Mouse (Mus musculus) MEL (cell line): ENCODE measurements around the gene Car4.

Experiments used
- CTCF ChIP-seq, 3 experiments: IDR thresholded peaks in 2 of 3; conservative IDR thresholded peaks in 1 of 3; 2 replicates each; pipeline ENCODE4 v1.5.1; 2011 to 2012; ENCODE audit warnings: low read length in 3 of 3, low read depth in 2 of 3, mild to moderate bottlenecking in 2 of 3, improper control_type of control experiment in 1 of 3, inconsistent platforms in 1 of 3, mixed read lengths in 1 of 3, moderate library complexity in 1 of 3; ENCODE audit not compliant: control insufficient read depth in 1 of 3, insufficient read depth in 1 of 3, poor library complexity in 1 of 3, severe bottlenecking in 1 of 3
- ELF1 ChIP-seq: IDR thresholded peaks from 2 replicates; pipeline ENCODE4 v1.6.1; 2014; ENCODE audit warnings: low read depth, mild to moderate bottlenecking, inconsistent platforms, low read length, improper control_type of control experiment, moderate library complexity
- TAL1 ChIP-seq: IDR thresholded peaks from 2 replicates; pipeline ENCODE4 v1.6.1; 2012; ENCODE audit warnings: mild to moderate bottlenecking, inconsistent platforms, low read length, moderate library complexity, mixed read lengths
- TCF12 ChIP-seq: IDR thresholded peaks from 2 replicates; pipeline ENCODE4 v1.6.1; 2014; ENCODE audit warnings: low read depth, mild to moderate bottlenecking, inconsistent platforms, low read length, improper control_type of control experiment, moderate library complexity
- ZNF384 ChIP-seq: IDR thresholded peaks from 2 replicates; pipeline ENCODE4 v1.6.1; 2012; ENCODE audit warnings: low read depth, mild to moderate bottlenecking, inconsistent platforms, low read length, improper control_type of control experiment

DNA sequence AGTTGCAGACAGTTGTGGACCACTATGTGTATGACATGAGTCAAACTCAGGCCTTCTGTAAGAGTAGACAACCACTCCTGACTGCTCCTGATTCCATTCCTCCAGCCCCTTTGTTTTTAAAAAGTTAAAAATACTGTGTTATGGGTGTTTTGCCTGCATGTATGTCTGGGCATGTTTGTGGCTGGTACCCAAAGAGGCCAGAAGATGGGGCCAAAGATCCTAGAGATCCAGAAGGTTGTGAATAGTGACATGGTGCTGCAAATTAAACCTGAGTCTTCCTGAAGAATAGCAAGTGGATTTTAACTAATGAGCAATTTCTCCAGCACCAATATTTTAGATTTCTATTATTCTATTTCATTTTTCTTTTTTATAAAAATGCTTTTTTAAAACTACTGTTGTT, 55.5 kb downstream of the Car4 start:
- TF ChIP-seq ELF1 (no peak), ZNF384 (no peak), TAL1 (no peak), TCF12 (no peak), CTCF (IDR thresholded peaks at IDR 0.05 in 2 of 3, conservative IDR thresholded peaks at IDR 0.05 in 1 of 3; ENCODE audit: control insufficient read depth in 1 of 3, insufficient read depth in 1 of 3, low read depth in 2 of 3, low read length in 3 of 3, poor library complexity in 1 of 3, severe bottlenecking in 1 of 3) (peak in 1 of 3 experiments; percentile 53; a peak in 2 of 6 replicates)
